8 mouse cellular contexts compared by ENCODE assay signal in genomic region chr2:168912901-168913721, GRCm38 (mm10). TPM values are rescaled to one million over a fixed set of nuclear protein-coding genes. Genes with fewer than 3 reads are reported as not detected.
DNase-seq lines count a peak whose midpoint lies in the region; ATAC-seq lines count a peak whose summit lies in the region.

No protein-coding gene starts in this region.

- H3K4me1 ChIP-seq in lung, embryonic 15.5 days: peaks cover 23% of the 10 kb centered on the region
- peaks cover 30% of the 10 kb centered on the region for H3K4me1 ChIP-seq in embryonic facial prominence, embryonic 13.5 days
- peaks cover 32% of the 10 kb centered on the region for H3K4me1 ChIP-seq in limb, embryonic 13.5 days

- no peak for DNase-seq in lung, postnatal 4 days
- peak; percentile 13 for DNase-seq in retina, postnatal 1 day
- DNase-seq in cerebellum, postnatal 25 days: no peak
- DNase-seq in kidney, adult 18-20 months: no peak

- H3K27ac ChIP-seq in lung, embryonic 15.5 days: no peak overlapping the region
- peak overlapping the region; percentile 60 for H3K27ac ChIP-seq in embryonic facial prominence, embryonic 13.5 days
- peak overlapping the region; percentile 59; the same call in 1 of the 2 replicates for H3K27ac ChIP-seq in limb, embryonic 13.5 days

- no peaks in the 10 kb centered on the region for H3K36me3 ChIP-seq in lung, embryonic 15.5 days
- peaks cover 6% of the 10 kb centered on the region; the same call in 1 of the 2 replicates for H3K36me3 ChIP-seq in embryonic facial prominence, embryonic 13.5 days
- peaks cover 5% of the 10 kb centered on the region for H3K36me3 ChIP-seq in limb, embryonic 13.5 days

- no peak for ATAC-seq in lung, embryonic 15.5 days (ENCODE audit: borderline replicate concordance, extremely low read depth, low FRiP score, low TSS enrichment)
- peak; percentile 56; the same call in 1 of the 2 replicates for ATAC-seq in embryonic facial prominence, embryonic 13.5 days (ENCODE audit: insufficient number of reproducible peaks, insufficient read depth, low FRiP score, low TSS enrichment, low read depth)
- peak; percentile 17; the same call in 1 of the 2 replicates for ATAC-seq in limb, embryonic 13.5 days (ENCODE audit: low FRiP score, low read depth)
- ATAC-seq in erythroblast, adult 5-6 weeks (replicated peaks; ENCODE audit: low FRiP score, poor library complexity, severe bottlenecking): no peak

- H3K4me3 ChIP-seq in lung, embryonic 15.5 days: peak overlapping the region; percentile 45
- peak overlapping the region; percentile 57 for H3K4me3 ChIP-seq in embryonic facial prominence, embryonic 13.5 days
- peak overlapping the region; percentile 55 for H3K4me3 ChIP-seq in limb, embryonic 13.5 days

- no peak overlapping the region for H3K9ac ChIP-seq in lung, embryonic 15.5 days
- H3K9ac ChIP-seq in embryonic facial prominence, embryonic 13.5 days: peak overlapping the region; percentile 63
- H3K9ac ChIP-seq in limb, embryonic 13.5 days: peak overlapping the region; percentile 66; the same call in 1 of the 2 replicates

- no peaks in the 10 kb centered on the region for H3K9me3 ChIP-seq in lung, embryonic 15.5 days
- no peaks in the 10 kb centered on the region for H3K9me3 ChIP-seq in embryonic facial prominence, embryonic 13.5 days
- H3K9me3 ChIP-seq in limb, embryonic 13.5 days: no peaks in the 10 kb centered on the region

- peaks cover 48% of the 10 kb centered on the region for H3K27me3 ChIP-seq in lung, embryonic 15.5 days
- peaks cover 42% of the 10 kb centered on the region for H3K27me3 ChIP-seq in embryonic facial prominence, embryonic 13.5 days
- peaks cover 46% of the 10 kb centered on the region for H3K27me3 ChIP-seq in limb, embryonic 13.5 days

- peak overlapping the region; percentile 94 for H3K4me2 ChIP-seq in lung, embryonic 15.5 days
- peak overlapping the region; percentile 96 for H3K4me2 ChIP-seq in embryonic facial prominence, embryonic 13.5 days
- H3K4me2 ChIP-seq in limb, embryonic 13.5 days (replicated peaks): peak overlapping the region; percentile 91

- 2% methylated on average over 31 of the region's 31 CpGs for WGBS in lung, embryonic 15.5 days
- 1% methylated on average over 31 of the region's 31 CpGs for WGBS in embryonic facial prominence, embryonic 13.5 days
- under 1% methylated on average over 31 of the region's 31 CpGs for WGBS in limb, embryonic 13.5 days

RNA-seq across cellular contexts. Expression of gene Zfp64, which starts 42.3 kb away (rescaled TPM):
- 29.8 and 30.0 TPM in 2 replicates for polyA plus RNA-seq in lung, embryonic 15.5 days (2015; fragmentation: Nextera tagmentation; extraction: Ambion mirVana)
- polyA plus RNA-seq in embryonic facial prominence, embryonic 13.5 days (2015; fragmentation: Nextera tagmentation; extraction: Ambion mirVana): 54.0 and 54.8 TPM in 2 replicates
- polyA plus RNA-seq in limb, embryonic 13.5 days (2015; fragmentation: Nextera tagmentation; extraction: Ambion mirVana): 52.3 and 53.4 TPM in 2 replicates
- 3.1 and 3.5 TPM in 2 replicates for total RNA-seq in erythroblast, adult 5-6 weeks (2015; ENCODE audit: low replicate concordance)
- 4.2 and 4.3 TPM in 2 replicates for total RNA-seq in erythroblast, adult 5-6 weeks (2017; ENCODE audit: low replicate concordance)

Comparison
In these comparisons a context has a peak if more than half of its experiments do, and no peak if none do; other contexts are left out.
1. ATAC-seq: peak in embryonic facial prominence, embryonic 13.5 days (single experiment) and limb, embryonic 13.5 days (single experiment); none in lung, embryonic 15.5 days (single experiment) and erythroblast, adult 5-6 weeks (single experiment).
2. Peak in every context shown above with its lines, with median percentiles within 50 percentile points of each other: H3K4me2 ChIP-seq and H3K4me3 ChIP-seq.